Mouse (Mus musculus) MEL (cell line): ENCODE measurements around the gene Ociad2.

Experiments used
- CHD2 ChIP-seq: IDR thresholded peaks from 2 replicates; pipeline ENCODE4 v1.6.1; 2011; ENCODE audit warnings: low read length, improper control_type of control experiment
- CTCF ChIP-seq, 3 experiments: IDR thresholded peaks in 2 of 3; conservative IDR thresholded peaks in 1 of 3; 2 replicates each; pipeline ENCODE4 v1.5.1; 2011 to 2012; ENCODE audit warnings: low read length in 3 of 3, low read depth in 2 of 3, mild to moderate bottlenecking in 2 of 3, improper control_type of control experiment in 1 of 3, inconsistent platforms in 1 of 3, mixed read lengths in 1 of 3, moderate library complexity in 1 of 3; ENCODE audit not compliant: control insufficient read depth in 1 of 3, insufficient read depth in 1 of 3, poor library complexity in 1 of 3, severe bottlenecking in 1 of 3
- ELF1 ChIP-seq: IDR thresholded peaks from 2 replicates; pipeline ENCODE4 v1.6.1; 2014; ENCODE audit warnings: low read depth, mild to moderate bottlenecking, inconsistent platforms, low read length, improper control_type of control experiment, moderate library complexity
- EP300 ChIP-seq, 2 experiments: IDR thresholded peaks; 2 replicates each; pipeline ENCODE4 v1.6.1; 2011; ENCODE audit warnings: improper control_type of control experiment in 2 of 2, low read length in 2 of 2, low read depth in 1 of 2, mild to moderate bottlenecking in 1 of 2
- GATA1 ChIP-seq: IDR thresholded peaks from 2 replicates; pipeline ENCODE4 v1.6.1; 2011; ENCODE audit warnings: low read depth, low read length, improper control_type of control experiment
- MAFK ChIP-seq: IDR thresholded peaks from 2 replicates; pipeline ENCODE4 v1.6.1; 2011; ENCODE audit warnings: low read depth, mild to moderate bottlenecking, low read length, improper control_type of control experiment, borderline replicate concordance
- MAX ChIP-seq: IDR thresholded peaks from 2 replicates; pipeline ENCODE4 v1.6.1; 2011; ENCODE audit warnings: low read length, improper control_type of control experiment
- POLR2A ChIP-seq, 2 experiments: IDR thresholded peaks; 2 replicates each; pipeline ENCODE4 v1.6.1; 2011 to 2012; ENCODE audit warnings: low read length in 2 of 2, mild to moderate bottlenecking in 2 of 2, control low read depth in 1 of 2, improper control_type of control experiment in 1 of 2, low read depth in 1 of 2, moderate library complexity in 1 of 2; ENCODE audit not compliant: control insufficient read depth in 1 of 2, insufficient read depth in 1 of 2, poor library complexity in 1 of 2
- RAD21 ChIP-seq: IDR thresholded peaks from 2 replicates; pipeline ENCODE4 v1.6.1; 2011; ENCODE audit warnings: mild to moderate bottlenecking, low read depth, low read length, improper control_type of control experiment
- RCOR1 ChIP-seq: IDR thresholded peaks from 2 replicates; pipeline ENCODE4 v1.6.1; 2012; ENCODE audit warnings: low read depth, mild to moderate bottlenecking, inconsistent platforms, low read length, improper control_type of control experiment

- no peak for TF ChIP-seq MAFK
- TF ChIP-seq GATA1, result no peak
- no peak for TF ChIP-seq CTCF (IDR thresholded peaks at IDR 0.05 in 2 of 3, conservative IDR thresholded peaks at IDR 0.05 in 1 of 3; ENCODE audit: control insufficient read depth in 1 of 3, insufficient read depth in 1 of 3, low read depth in 2 of 3, low read length in 3 of 3, poor library complexity in 1 of 3, severe bottlenecking in 1 of 3)
- no peak for TF ChIP-seq POLR2A (IDR thresholded peaks at IDR 0.05; ENCODE audit: control insufficient read depth in 1 of 2, insufficient read depth in 1 of 2, low read depth in 1 of 2, low read length in 2 of 2, poor library complexity in 1 of 2)
- no peak for TF ChIP-seq RCOR1
- TF ChIP-seq MAX, result no peak
- TF ChIP-seq ELF1, result no peak
- TF ChIP-seq CHD2, result no peak
- no peak for TF ChIP-seq RAD21
- no peak for TF ChIP-seq EP300 (IDR thresholded peaks at IDR 0.05; ENCODE audit: low read depth in 1 of 2, low read length in 2 of 2)
Observed at GRCm38 (mm10) chr5:73310401-73310800, 30.4 kb downstream of the Ociad2 start.
